Mouse (Mus musculus): ENCODE measurements at regions not wholly inside any gene's neighbourhood (a gene's known extent, or its start where the extent isn't known, plus 50 kb on each side); places are given as distances from the start of the nearest gene placed in this dataset.

DNA sequence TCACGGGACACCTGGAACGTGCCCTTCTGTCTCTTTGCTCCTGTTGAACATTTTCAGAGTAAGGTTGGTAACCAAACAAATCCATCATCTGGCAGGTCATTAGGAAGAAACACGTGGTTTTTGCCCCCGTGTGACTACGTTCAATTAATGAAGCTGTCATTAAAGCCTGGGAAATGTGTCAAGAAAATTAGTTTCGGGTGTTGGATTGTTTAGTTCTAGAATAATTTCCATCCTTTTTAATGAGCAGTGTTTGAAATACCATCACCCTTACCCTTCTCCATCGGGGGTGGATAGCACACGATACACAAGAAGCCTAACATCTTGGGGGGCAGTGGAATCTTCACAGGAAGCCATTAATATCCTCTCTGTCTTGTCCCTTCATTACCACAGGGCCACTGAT, 107.7 kb downstream of the Far1 start:
- no peak for DNase-seq

GRCm38 (mm10) chr7:113621898-113622510, 108.4 kb downstream of the Far1 start:
- no peak for DNase-seq

DNA sequence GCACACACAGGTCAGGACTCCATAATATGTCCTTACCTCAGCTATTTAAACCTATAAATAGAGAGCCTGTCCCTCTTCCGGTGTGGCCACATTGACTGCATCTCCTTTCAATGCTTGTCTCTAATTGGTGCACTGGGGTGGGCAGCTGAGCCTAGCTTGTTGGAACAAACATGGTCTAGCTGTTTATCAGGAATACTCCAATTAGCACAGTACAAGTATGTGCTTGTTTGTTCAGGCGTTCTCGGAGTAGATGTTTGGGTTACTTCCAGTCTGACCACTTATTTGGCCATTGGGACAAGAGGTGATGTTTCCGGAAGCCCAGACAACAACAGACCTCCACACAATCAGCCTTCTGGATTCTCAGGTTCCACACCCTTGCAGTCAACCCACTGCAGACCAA, 109.7 kb downstream of the Far1 start:
- no peak for DNase-seq

DNA sequence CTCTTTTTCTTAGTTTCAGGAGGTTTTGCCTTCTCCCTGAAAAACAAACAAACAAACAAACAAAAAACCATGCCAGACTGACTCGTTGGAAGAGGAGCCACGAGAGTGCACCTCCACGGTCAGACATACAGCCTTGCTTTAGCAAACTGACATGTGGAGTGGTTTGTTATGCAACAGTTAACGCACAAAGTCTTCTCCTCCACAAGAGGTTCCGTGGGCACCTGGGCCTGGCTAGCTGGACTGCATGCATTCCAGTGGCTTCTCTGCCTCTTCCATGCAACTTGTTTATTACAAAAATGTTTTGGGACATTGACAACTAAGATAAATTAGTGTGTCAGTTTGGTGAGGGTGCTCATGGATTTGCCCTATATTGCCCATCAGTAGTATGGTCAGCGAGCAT, 110.3 kb downstream of the Far1 start:
- DNase-seq = no peak

GRCm38 (mm10) chr7:113626734-113627133, 113.1 kb downstream of the Far1 start:
- no peak for DNase-seq

GRCm38 (mm10) chr7:113637011-113637600, 123.5 kb downstream of the Far1 start:
- no peak for DNase-seq

GRCm38 (mm10) chr7:113638098-113638497, 124.5 kb downstream of the Far1 start:
- DNase-seq = no peak

- DNase-seq = no peak
Observed at GRCm38 (mm10) chr7:113642540-113642939, 123.3 kb upstream of the Spon1 start.

- DNase-seq = no peak
Observed at GRCm38 (mm10) chr7:113650631-113651030, 115.2 kb upstream of the Spon1 start.

DNA sequence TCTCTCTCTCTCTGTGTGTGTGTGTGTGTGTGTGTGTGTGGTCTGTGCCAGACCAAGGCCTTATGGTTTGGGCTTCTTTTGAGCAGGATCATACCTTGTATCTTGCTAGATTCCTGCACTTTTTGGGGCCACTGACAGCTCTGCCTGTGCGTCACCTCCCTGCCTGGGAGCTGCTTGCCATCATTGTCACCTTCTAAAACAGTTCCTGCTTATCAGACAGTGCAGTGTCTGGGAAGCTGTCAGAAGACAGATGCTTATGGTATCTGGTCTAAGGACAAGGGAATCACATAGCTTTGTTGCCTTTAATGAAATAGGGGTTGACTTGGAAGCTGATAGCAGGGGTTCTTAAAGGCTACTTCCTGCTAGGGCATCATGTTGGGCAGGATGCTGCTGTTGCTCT, 114.1 kb upstream of the Spon1 start:
- no peak for DNase-seq

- peak; percentile 56 for DNase-seq
Observed at GRCm38 (mm10) chr7:113653130-113653529, 112.7 kb upstream of the Spon1 start.

- DNase-seq = no peak
Observed at GRCm38 (mm10) chr7:113655336-113655735, 110.5 kb upstream of the Spon1 start.

GRCm38 (mm10) chr7:113672779-113673595, 92.8 kb upstream of the Spon1 start:
- DNase-seq = no peak

- no peak for DNase-seq
Observed at GRCm38 (mm10) chr7:113673596-113673956, 92.2 kb upstream of the Spon1 start.

DNA sequence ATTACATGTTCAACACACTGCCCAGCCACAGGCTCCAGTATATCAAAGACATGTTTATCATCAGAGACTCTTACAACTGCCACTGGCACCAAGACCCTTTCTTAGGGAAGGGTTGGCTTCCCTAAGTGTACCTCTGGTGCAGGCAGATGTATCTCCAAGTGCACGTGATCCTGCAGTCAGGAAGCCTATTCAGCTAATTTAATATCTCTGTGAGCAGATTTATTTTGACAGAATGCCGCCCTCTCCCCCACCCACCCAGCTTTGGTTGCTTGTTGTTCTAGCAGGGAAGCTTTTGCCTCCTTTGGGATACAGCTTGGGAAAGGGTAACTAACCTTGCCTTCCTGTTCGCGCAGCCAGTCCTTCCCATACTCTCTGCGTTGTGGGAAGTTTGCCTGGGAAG, 83.5 kb upstream of the Spon1 start:
- DNase-seq = no peak

DNA sequence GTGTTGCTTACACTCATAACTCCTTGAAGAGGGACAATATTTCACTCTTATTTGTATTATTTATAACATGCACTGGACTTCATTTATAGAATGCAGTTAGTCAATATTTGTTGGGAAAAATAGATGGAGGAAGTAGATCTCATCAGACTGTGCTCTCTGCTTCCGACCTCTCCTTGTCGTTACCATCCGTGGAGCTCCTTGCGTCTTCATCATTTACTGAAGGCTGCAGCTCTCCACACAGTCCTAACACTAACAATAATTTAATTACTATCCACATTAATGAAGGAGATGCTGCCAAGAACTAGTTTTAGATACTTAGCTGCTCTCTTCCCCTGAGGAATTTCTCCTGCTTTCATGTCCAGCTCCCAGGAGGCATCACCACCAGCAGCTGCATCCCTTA, 80.4 kb upstream of the Spon1 start:
- no peak for DNase-seq

DNA sequence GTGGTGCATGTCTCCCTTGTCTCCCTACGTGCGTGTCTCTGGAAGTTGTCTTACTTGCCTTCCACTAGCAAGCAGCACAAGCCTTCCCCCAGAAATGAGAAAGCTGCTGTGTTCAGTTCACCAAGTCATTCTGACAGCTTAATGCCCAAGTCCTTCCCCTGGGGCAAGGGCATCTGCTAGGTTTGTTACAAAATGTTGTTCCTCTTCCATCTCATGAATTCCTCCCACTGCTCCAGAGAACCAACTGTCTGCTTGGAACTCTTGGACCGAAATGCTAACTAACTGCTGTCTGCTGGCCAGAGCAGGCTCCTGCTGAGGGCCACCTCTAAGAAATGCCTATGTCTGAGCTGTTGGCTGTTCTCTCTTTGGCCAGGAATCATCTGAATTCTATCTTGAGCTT, 79.3 kb upstream of the Spon1 start:
- DNase-seq = peak; percentile 12

DNA sequence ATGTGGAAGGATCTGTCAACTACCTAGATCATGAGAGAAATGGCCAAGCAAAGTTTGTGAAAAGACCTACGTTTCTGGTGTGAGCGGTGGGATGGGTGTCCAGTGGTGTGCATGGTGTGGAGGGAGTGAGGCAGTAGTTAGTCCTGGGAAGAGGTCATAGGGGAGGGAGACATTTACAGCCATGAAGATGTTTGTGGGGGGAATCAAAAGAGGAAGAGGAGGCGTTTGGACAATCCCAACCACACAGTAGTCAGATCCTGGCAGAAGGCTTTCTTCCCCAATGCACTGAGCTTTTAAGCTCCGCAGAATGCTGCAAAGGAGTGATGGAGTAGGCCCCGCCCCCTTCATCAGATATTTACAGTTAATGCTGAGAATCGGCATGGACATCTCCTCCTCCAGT, 78.2 kb upstream of the Spon1 start:
- DNase-seq = no peak

DNA sequence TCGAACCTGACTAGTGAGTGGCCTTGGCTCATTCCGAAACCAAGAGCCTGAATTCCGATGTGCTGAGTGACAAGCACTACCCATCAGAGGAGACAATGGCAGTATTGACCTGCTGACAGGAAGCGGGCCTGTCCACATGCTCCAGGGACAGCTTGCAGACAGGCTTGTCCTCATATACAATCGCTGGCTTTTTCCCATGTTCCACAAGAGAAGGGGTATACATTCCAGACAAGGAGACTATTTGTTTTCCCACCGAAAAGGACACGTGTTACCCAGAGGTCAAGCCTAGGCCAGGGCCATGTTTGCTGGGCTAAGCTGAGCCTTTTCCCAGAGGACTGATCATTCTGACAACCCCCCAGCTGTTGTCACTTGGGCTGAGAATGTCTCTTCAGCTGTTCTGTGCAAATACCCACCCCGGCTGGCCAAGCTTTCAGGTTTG, 77.5 kb upstream of the Spon1 start:
- DNase-seq = no peak

GRCm38 (mm10) chr7:113688717-113689116, 77.1 kb upstream of the Spon1 start:
- DNase-seq = no peak

DNA sequence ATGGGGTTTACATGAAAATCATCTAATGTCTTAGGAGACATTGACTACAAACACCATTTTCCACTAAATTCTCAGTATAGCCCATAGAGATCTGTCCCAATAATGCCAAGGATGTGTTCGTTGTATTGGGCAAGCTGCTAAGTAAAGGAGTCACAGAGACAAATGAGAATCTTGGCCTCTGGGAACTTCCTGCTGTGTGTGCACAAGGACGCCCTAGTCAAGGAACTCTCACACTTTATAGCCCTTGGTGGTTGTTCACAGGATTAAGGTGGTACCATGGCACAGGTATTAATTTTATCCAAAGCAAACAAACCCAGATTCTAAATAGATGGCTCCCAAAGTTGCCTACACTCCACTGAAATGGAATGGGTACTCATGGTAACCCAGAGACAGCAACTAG, 76.7 kb upstream of the Spon1 start:
- no peak for DNase-seq

- no peak for DNase-seq
Observed at GRCm38 (mm10) chr7:113691756-113692155, 74.0 kb upstream of the Spon1 start.

GRCm38 (mm10) chr7:113693526-113693925, 72.3 kb upstream of the Spon1 start:
- DNase-seq = no peak

- no peak for DNase-seq
Observed at GRCm38 (mm10) chr7:113694466-113694865, 71.3 kb upstream of the Spon1 start.
